Mouse (Mus musculus): ENCODE measurements around the gene Tlk2. TPM values are rescaled to one million over a fixed set of nuclear protein-coding genes. Genes with fewer than 3 reads are reported as not detected.

The Tlk2 gene
- polyA plus RNA-seq, 1 experiment from 2014 or later: 26.8 TPM

GRCm38 (mm10) chr11:105161411-105161810, 17.2 kb upstream of the Tlk2 start:
- WGBS: 81% methylated on average over 2 of the region's 2 CpGs
- no peak for DNase-seq
- Histone ChIP-seq H3K4me2 (no peak overlapping the region), H3K4me3 (ENCODE audit: low read depth, low read length) (no peak overlapping the region), H3K27ac (ENCODE audit: low read depth) (no peak overlapping the region), H3K9ac (no peak overlapping the region), H3K36me3 (ENCODE audit: insufficient read depth) (no peaks in the 10 kb centered on the region), H3K4me1 (ENCODE audit: insufficient read depth) (no peaks in the 10 kb centered on the region), H3K9me3 (ENCODE audit: low read depth, low read length) (peaks cover 12% of the 10 kb centered on the region; the same call in 1 of the 2 replicates), H3K27me3 (ENCODE audit: insufficient read depth, low read length) (no peaks in the 10 kb centered on the region)
- no peak for ATAC-seq (ENCODE audit: insufficient read depth)
- TF ChIP-seq CTCF (IDR thresholded peaks at IDR 0.05; ENCODE audit: low read depth): no peak

DNA sequence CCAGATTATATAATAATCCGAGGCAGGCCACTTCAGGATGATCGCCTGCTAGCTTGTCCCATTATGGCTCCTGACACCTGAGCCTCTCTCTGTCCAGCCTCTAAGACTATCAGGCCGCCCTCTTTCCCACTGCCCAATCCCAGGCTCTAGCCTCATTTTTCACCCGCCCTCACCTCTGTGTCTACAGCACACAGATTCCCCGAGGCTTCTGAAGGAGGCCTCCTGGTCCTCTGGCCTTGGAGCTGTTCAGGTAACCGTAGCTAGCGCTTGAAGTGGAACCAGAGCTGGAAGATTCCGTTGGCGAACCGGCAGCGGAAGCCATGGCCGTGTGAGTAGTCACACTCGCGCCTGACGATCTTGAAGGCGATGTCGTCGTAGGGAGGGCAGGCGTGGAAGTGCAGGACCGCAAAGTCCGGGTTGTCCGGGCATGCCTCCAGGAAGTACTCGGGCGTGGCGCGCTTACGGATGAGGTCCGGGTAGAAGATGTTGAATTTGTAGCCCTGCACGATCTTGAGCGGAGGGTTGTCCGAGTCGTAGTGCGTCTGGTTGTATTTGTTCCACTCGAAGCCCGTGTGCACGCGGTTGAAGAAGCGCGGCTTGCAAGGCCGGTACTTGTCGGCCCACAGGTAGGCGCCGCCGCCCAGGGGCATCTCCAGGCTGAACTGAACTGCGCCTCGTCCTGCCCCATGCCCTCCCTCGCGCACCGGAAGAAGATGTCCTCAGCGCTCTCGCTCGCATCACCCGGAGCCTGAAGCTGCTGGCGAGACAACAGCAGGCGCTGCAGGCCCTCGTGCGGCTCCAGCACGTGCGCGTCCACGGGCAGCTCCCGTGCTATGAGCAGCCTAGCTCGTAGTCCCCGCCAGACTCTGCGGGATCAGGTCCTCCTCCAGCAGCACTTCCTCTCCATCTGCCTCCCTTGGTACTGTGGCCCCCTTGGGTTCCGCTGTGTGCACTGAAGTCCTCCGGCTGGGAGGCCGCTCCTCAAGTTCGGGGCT, 13.8 kb upstream of the Tlk2 start:
- DNase-seq: no peak
- Histone ChIP-seq H3K4me2 (no peak overlapping the region), H3K9ac (no peak overlapping the region), H3K36me3 (ENCODE audit: insufficient read depth) (no peaks in the 10 kb centered on the region), H3K4me1 (ENCODE audit: insufficient read depth) (no peaks in the 10 kb centered on the region), H3K27ac (ENCODE audit: low read depth) (no peak overlapping the region), H3K27me3 (ENCODE audit: insufficient read depth, low read length) (no peaks in the 10 kb centered on the region), H3K4me3 (ENCODE audit: low read depth, low read length) (no peak overlapping the region), H3K9me3 (ENCODE audit: low read depth, low read length) (peaks cover 12% of the 10 kb centered on the region; the same call in 1 of the 2 replicates)
- no peak for ATAC-seq (ENCODE audit: insufficient read depth)
- TF ChIP-seq CTCF (IDR thresholded peaks at IDR 0.05; ENCODE audit: low read depth): no peak
- 75% methylated on average over 69 of the region's 69 CpGs for WGBS

GRCm38 (mm10) chr11:105166780-105167179, 11.8 kb upstream of the Tlk2 start:
- H3K9me3 ChIP-seq (ENCODE audit: low read depth, low read length): peaks cover 12% of the 10 kb centered on the region; the same call in 1 of the 2 replicates
- H3K4me2 ChIP-seq: no peak overlapping the region
- WGBS: 91% methylated on average over 10 of the region's 10 CpGs
- H3K36me3 ChIP-seq (ENCODE audit: insufficient read depth): no peaks in the 10 kb centered on the region
- no peak overlapping the region for H3K4me3 ChIP-seq (ENCODE audit: low read depth, low read length)
- H3K27ac ChIP-seq (ENCODE audit: low read depth): no peak overlapping the region
- no peaks in the 10 kb centered on the region for H3K27me3 ChIP-seq (ENCODE audit: insufficient read depth, low read length)
- H3K9ac ChIP-seq: no peak overlapping the region
- no peaks in the 10 kb centered on the region for H3K4me1 ChIP-seq (ENCODE audit: insufficient read depth)
- no peak for TF ChIP-seq CTCF (IDR thresholded peaks at IDR 0.05; ENCODE audit: low read depth)
- DNase-seq: no peak
- no peak for ATAC-seq (ENCODE audit: insufficient read depth)

DNA sequence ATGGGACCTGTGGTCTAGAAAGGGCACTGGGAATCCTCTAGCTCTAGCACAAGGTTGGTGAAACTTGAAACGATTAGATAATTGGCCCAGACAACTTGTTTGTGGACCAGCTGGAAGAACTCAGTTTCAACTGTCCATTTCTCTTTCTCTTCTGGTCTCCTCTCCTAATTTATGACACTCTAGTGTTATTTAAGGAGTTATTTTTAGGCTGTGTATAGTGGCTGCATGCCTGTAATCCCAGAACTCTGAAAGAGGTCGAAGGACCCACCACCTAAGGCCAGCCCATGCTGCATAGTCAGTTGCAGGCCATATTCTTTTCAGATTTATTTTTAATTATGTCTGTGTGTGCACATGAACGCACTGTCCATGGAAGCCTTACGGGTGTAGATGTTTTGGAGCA, 916 bp downstream of the Tlk2 start:
- H3K4me1 ChIP-seq (ENCODE audit: insufficient read depth): peaks cover 13% of the 10 kb centered on the region; the same call in 1 of the 2 replicates
- H3K4me3 ChIP-seq (ENCODE audit: low read depth, low read length): peak overlapping the region; percentile 90
- no peak overlapping the region for H3K9ac ChIP-seq
- H3K9me3 ChIP-seq (ENCODE audit: low read depth, low read length): no peaks in the 10 kb centered on the region
- 56% methylated on average over 4 of the region's 4 CpGs for WGBS
- H3K4me2 ChIP-seq: peak overlapping the region; percentile 87
- DNase-seq (peak; percentile 46), ATAC-seq (ENCODE audit: insufficient read depth) (no peak)
- peak overlapping the region; percentile 97 for H3K27ac ChIP-seq (ENCODE audit: low read depth)
- peaks cover 8% of the 10 kb centered on the region for H3K36me3 ChIP-seq (ENCODE audit: insufficient read depth)
- no peak for TF ChIP-seq CTCF (IDR thresholded peaks at IDR 0.05; ENCODE audit: low read depth)
- no peaks in the 10 kb centered on the region for H3K27me3 ChIP-seq (ENCODE audit: insufficient read depth, low read length)

DNA sequence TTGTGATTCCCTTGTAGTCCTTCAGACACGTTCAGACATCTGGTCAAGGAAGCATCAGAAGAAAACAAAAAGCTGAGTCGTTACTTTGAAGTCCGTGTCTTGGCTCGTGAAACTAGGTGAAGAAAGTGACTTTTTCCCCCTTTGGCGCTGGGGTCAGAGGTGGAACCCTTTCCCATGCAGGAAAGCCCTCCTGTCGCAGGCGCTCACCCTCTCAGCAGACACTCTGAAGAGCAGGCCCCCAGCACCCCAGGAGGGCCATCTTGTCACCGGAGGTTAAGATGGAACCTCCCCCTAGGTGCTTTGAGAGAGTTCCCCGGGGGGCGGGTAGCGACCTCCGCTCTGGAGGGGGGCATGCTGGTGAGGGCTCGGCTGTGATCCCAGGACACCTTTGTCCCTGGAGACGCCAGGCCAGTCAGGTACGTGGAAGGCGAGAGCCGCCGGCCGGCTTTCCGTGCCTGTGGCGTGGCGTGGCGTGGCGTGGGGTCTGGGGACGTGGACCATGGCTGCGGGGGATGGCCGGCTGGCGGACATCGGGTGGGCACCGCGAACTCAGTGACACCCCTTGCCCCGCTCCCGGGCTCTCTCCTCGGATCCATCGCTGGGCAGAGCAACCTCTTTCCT, 2.0 kb downstream of the Tlk2 start:
- peak overlapping the region; percentile 90 for H3K4me3 ChIP-seq (ENCODE audit: low read depth, low read length)
- peaks cover 13% of the 10 kb centered on the region; the same call in 1 of the 2 replicates for H3K4me1 ChIP-seq (ENCODE audit: insufficient read depth)
- no peak; the same call in 1 of the 2 replicates for ATAC-seq (ENCODE audit: insufficient read depth)
- WGBS: 1% methylated on average over 35 of the region's 35 CpGs
- H3K36me3 ChIP-seq (ENCODE audit: insufficient read depth): peaks cover 16% of the 10 kb centered on the region
- peak overlapping the region; percentile 98 for H3K9ac ChIP-seq
- H3K27me3 ChIP-seq (ENCODE audit: insufficient read depth, low read length): no peaks in the 10 kb centered on the region
- peak overlapping the region; percentile 87 for H3K4me2 ChIP-seq
- DNase-seq: peak; percentile 53
- peak overlapping the region; percentile 97 for H3K27ac ChIP-seq (ENCODE audit: low read depth)
- H3K9me3 ChIP-seq (ENCODE audit: low read depth, low read length): no peaks in the 10 kb centered on the region
- TF ChIP-seq CTCF (IDR thresholded peaks at IDR 0.05; ENCODE audit: low read depth): no peak

DNA sequence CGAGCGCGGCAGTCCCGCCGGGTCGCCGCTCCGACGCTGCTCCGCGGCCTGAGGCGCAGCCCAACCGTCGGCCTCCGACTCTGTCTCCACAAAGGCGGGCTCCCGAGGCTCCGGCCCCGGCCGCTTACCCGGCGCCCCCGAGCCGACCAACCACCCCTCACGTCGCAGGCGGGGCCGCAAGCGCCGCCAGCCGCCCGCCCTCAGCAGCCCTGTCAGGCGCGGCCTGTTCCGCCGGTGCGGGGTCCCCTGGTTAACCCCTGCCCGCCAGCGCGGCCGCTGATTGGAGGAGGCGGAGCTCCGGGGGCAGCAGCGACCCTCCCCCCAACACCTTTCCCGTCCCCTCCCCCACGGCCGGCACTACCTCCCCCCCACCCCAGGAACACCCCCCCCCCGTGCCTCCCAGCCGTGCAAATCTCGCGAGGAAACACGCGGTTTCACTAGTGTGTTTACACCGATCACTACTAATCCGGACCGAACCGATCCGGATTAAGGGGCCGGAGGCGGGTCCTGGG, 2.6 kb downstream of the Tlk2 start:
- Histone ChIP-seq H3K27me3 (ENCODE audit: insufficient read depth, low read length) (no peaks in the 10 kb centered on the region), H3K4me1 (ENCODE audit: insufficient read depth) (peaks cover 13% of the 10 kb centered on the region; the same call in 1 of the 2 replicates), H3K36me3 (ENCODE audit: insufficient read depth) (peaks cover 21% of the 10 kb centered on the region), H3K4me2 (peak overlapping the region; percentile 87), H3K9me3 (ENCODE audit: low read depth, low read length) (no peaks in the 10 kb centered on the region), H3K27ac (ENCODE audit: low read depth) (peak overlapping the region; percentile 97), H3K9ac (peak overlapping the region; percentile 98), H3K4me3 (ENCODE audit: low read depth, low read length) (peak overlapping the region; percentile 90)
- peak; percentile 98 for ATAC-seq (ENCODE audit: insufficient read depth)
- peak; percentile 96 for DNase-seq
- under 1% methylated on average over 58 of the region's 60 CpGs for WGBS
- TF ChIP-seq CTCF (IDR thresholded peaks at IDR 0.05; ENCODE audit: low read depth): no peak
